Mouse (Mus musculus): ENCODE measurements at regions not wholly inside any gene's neighbourhood (a gene's known extent, or its start where the extent isn't known, plus 50 kb on each side); places are given as distances from the start of the nearest gene placed in this dataset.

- no peaks in the 10 kb centered on the region for H3K9me3 ChIP-seq (replicated peaks)
- no peak for DNase-seq (ENCODE audit: low spot score)
- WGBS, result 84% methylated on average over 3 of the region's 3 CpGs
- H3K36me3 ChIP-seq, result no peaks in the 10 kb centered on the region
- H3K27me3 ChIP-seq (ENCODE audit: low read depth, poor library complexity, severe bottlenecking), result no peaks in the 10 kb centered on the region
- no peak overlapping the region for H3K4me3 ChIP-seq
- H3K4me1 ChIP-seq, result no peaks in the 10 kb centered on the region
- no peak overlapping the region for H3K27ac ChIP-seq
Observed at GRCm38 (mm10) chr1:57579086-57579485, 172.2 kb upstream of the Tyw5 start.

GRCm38 (mm10) chr1:57593707-57594589 lies 180.0 kb upstream of the Spats2l start:
- H3K9me3 ChIP-seq (replicated peaks), result no peaks in the 10 kb centered on the region
- H3K4me1 ChIP-seq, result peaks cover 13% of the 10 kb centered on the region
- no peaks in the 10 kb centered on the region for H3K27me3 ChIP-seq (ENCODE audit: low read depth, poor library complexity, severe bottlenecking)
- no peak for DNase-seq (ENCODE audit: low spot score)
- 90% methylated on average over 7 of the region's 7 CpGs for WGBS
- H3K36me3 ChIP-seq, result no peaks in the 10 kb centered on the region
- no peak overlapping the region for H3K27ac ChIP-seq
- H3K4me3 ChIP-seq, result no peak overlapping the region

DNA sequence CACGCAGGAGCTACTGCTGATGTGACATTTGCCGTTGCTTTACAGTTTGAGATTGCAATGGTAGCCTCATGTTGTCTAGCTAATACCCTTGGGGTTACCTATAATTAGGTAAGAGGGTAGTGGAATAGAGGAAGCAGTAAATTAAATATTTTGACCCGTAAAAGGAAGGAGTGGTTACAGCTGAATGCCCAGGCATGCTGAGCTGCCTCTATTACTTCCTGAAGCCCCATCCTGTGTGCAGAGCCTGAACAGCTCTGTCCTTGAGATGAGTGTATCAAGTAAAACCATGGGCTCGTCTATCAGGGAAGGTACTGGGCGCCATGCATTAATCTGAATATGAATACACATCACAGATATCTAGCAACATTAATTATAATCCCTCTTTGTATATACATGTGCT lies 179.1 kb upstream of the Spats2l start:
- H3K27me3 ChIP-seq (ENCODE audit: low read depth, poor library complexity, severe bottlenecking), result no peaks in the 10 kb centered on the region
- H3K4me3 ChIP-seq, result no peak overlapping the region
- H3K36me3 ChIP-seq, result no peaks in the 10 kb centered on the region
- WGBS, result 71% methylated on average over 5 of the region's 5 CpGs
- H3K27ac ChIP-seq, result no peak overlapping the region
- DNase-seq (ENCODE audit: low spot score), result no peak
- H3K4me1 ChIP-seq, result peaks cover 13% of the 10 kb centered on the region
- no peaks in the 10 kb centered on the region for H3K9me3 ChIP-seq (replicated peaks)

DNA sequence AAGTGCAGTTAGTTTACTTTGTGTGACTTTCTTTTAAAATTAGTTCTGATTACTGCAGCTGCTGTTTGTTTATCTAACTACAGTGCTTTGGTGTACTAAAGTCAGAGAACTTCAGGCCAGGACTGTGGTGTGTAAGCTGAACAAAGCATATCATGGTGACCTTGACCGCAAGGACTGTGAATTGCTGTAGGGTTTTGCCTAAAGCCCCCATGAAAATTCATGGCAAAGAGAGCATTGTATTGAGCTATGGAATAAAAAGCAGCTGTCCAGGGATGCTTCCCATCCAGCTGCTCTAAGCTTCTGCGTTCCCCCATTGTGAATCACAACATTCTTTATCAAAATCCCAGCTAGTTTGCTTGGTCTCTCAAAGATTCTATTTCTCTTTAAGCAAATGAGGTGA lies 173.0 kb upstream of the Spats2l start:
- no peak for DNase-seq (ENCODE audit: low spot score)
- Histone ChIP-seq H3K4me1 (peaks cover 2% of the 10 kb centered on the region), H3K27ac (no peak overlapping the region), H3K27me3 (ENCODE audit: low read depth, poor library complexity, severe bottlenecking) (no peaks in the 10 kb centered on the region), H3K36me3 (no peaks in the 10 kb centered on the region), H3K4me3 (no peak overlapping the region), H3K9me3 (replicated peaks) (no peaks in the 10 kb centered on the region)
- WGBS, result 88% methylated on average over 2 of the region's 2 CpGs

DNA sequence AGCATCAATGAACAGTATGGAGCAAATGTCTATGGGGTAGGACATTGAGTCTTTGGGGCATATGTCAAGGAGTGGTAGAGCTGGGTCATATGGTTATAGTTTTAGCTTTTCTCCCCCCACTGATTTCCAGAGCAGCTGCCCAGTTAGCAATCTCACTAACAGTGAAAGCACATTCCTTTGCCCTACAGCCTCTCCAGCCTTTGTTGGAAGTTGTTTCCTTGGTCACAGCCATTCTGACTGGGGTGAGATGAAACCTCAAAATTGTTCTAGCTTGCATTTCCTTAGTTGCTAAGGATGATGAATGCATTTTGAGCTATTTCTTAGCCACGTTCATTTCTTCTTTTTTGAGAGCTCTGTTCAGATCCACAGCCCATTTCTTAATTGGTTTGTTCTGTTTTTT lies 168.4 kb upstream of the Spats2l start:
- Histone ChIP-seq H3K4me3 (no peak overlapping the region), H3K4me1 (peaks cover 21% of the 10 kb centered on the region), H3K36me3 (no peaks in the 10 kb centered on the region), H3K9me3 (replicated peaks) (no peaks in the 10 kb centered on the region), H3K27ac (no peak overlapping the region), H3K27me3 (ENCODE audit: low read depth, poor library complexity, severe bottlenecking) (no peaks in the 10 kb centered on the region)
- DNase-seq (ENCODE audit: low spot score), result no peak
- 89% methylated on average over 1 of the region's 1 CpGs for WGBS

DNA sequence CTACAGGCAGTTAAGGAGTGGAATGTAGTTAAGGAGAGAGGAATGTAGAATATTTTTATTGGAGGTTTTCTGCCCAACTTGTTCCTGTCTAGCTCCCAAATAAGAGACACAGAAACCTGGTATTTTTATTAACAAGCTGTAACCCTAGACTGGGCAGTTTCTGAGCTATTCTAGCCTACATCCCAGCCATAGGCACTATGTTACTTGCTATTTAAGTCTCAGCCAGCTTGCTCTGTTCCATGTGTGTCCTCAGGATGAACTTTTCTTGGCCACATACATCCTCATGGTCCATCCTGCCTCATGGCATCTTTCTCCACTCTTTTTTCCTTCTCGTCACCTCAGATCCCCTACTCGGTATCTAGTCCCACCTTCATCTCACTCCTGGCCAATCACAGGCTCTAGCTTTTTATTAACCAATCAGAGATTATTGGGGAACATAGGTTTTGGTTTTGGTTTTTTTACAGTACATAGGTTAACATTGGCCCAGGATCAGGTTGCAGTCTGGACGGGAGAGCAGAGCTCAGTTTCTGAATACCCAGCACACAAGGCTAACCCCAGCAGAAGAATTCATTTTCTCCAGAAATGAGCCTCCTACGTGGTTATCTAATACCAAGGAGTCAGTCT lies 167.8 kb upstream of the Spats2l start:
- Histone ChIP-seq H3K27me3 (ENCODE audit: low read depth, poor library complexity, severe bottlenecking) (no peaks in the 10 kb centered on the region), H3K36me3 (no peaks in the 10 kb centered on the region), H3K4me1 (peaks cover 21% of the 10 kb centered on the region), H3K27ac (no peak overlapping the region), H3K9me3 (replicated peaks) (no peaks in the 10 kb centered on the region), H3K4me3 (no peak overlapping the region)
- DNase-seq (ENCODE audit: low spot score), result no peak
- 64% methylated on average over 4 of the region's 4 CpGs for WGBS

- H3K27me3 ChIP-seq (ENCODE audit: low read depth, poor library complexity, severe bottlenecking), result no peaks in the 10 kb centered on the region
- no peaks in the 10 kb centered on the region for H3K36me3 ChIP-seq
- H3K27ac ChIP-seq, result no peak overlapping the region
Observed at GRCm38 (mm10) chr1:57607026-57607425, 166.9 kb upstream of the Spats2l start.

GRCm38 (mm10) chr1:57607626-57608422 lies 166.1 kb upstream of the Spats2l start:
- Histone ChIP-seq H3K4me3 (no peak overlapping the region), H3K9me3 (replicated peaks) (no peaks in the 10 kb centered on the region), H3K4me1 (peaks cover 21% of the 10 kb centered on the region), H3K36me3 (no peaks in the 10 kb centered on the region), H3K27ac (no peak overlapping the region), H3K27me3 (ENCODE audit: low read depth, poor library complexity, severe bottlenecking) (no peaks in the 10 kb centered on the region)
- no peak for DNase-seq (ENCODE audit: low spot score)
- 27% methylated on average over 12 of the region's 12 CpGs for WGBS

More at GRCm38 (mm10) chr1:57607026-57607425, 166.9 kb upstream of the Spats2l start:
- Histone ChIP-seq H3K4me3 (no peak overlapping the region), H3K4me1 (peaks cover 21% of the 10 kb centered on the region), H3K9me3 (replicated peaks) (no peaks in the 10 kb centered on the region)
- 78% methylated on average over 8 of the region's 8 CpGs for WGBS
- DNase-seq (ENCODE audit: low spot score), result no peak

DNA sequence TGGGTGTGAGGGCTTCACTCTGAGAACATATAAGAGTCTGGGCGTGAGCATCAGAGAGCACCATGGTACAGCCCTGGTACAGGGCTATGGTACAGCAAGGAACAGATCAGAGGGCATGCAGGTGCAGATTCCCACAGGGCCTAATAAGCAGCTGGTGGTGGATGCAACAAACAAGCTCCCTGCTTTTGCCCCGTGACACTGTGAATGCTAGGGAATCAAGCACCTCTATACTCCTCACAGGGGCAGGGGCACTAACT lies 165.6 kb upstream of the Spats2l start:
- WGBS, result 22% methylated on average over 2 of the region's 2 CpGs
- Histone ChIP-seq H3K27ac (no peak overlapping the region), H3K4me1 (peaks cover 25% of the 10 kb centered on the region), H3K27me3 (ENCODE audit: low read depth, poor library complexity, severe bottlenecking) (no peaks in the 10 kb centered on the region), H3K4me3 (no peak overlapping the region), H3K36me3 (no peaks in the 10 kb centered on the region), H3K9me3 (replicated peaks) (no peaks in the 10 kb centered on the region)
- no peak for DNase-seq (ENCODE audit: low spot score)

DNA sequence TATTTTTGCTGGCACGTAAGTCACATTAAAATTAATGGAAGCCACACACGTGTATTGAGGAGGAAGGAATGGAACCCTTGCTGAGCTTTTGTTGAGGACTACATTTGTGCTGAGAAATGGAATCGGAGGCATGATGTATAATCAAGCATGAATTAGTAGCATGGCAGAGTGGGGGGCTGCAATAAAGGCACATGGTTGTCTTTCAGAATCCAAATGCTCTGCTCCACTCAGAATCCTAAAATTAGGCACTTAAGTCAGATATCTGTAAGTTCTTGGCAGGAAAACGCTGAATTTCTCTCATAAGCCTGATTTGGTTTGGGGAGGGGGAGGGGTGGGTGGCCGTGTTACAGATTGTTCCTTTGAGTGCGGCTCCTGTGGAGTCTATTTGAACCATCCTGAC lies 164.7 kb upstream of the Spats2l start:
- H3K4me1 ChIP-seq, result peaks cover 27% of the 10 kb centered on the region
- no peaks in the 10 kb centered on the region for H3K27me3 ChIP-seq (ENCODE audit: low read depth, poor library complexity, severe bottlenecking)
- no peaks in the 10 kb centered on the region for H3K9me3 ChIP-seq (replicated peaks)
- DNase-seq (ENCODE audit: low spot score), result no peak
- no peak overlapping the region for H3K27ac ChIP-seq
- 56% methylated on average over 6 of the region's 6 CpGs for WGBS
- no peaks in the 10 kb centered on the region for H3K36me3 ChIP-seq
- H3K4me3 ChIP-seq, result no peak overlapping the region

DNA sequence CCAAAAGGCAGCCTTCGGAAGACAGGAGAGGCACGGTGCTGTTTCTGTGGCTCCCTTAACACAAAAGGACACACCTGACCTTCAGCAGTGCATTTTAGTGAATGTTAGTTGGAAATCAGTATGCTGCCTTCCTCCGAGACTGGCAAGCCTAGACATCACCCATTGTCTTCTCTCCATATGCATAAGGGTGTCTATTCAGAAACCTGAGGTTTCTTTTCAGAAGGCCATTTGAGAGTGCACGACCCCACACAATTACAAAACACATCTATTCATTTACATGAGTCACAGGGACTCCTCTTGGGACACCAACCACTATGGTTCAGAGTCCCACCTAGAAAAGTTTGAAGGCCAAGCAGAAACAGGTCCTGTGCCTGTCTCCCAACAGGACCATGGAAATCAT lies 161.8 kb upstream of the Spats2l start:
- no peak for DNase-seq (ENCODE audit: low spot score)
- H3K27me3 ChIP-seq (ENCODE audit: low read depth, poor library complexity, severe bottlenecking), result no peaks in the 10 kb centered on the region
- WGBS, result 85% methylated on average over 4 of the region's 4 CpGs

DNA sequence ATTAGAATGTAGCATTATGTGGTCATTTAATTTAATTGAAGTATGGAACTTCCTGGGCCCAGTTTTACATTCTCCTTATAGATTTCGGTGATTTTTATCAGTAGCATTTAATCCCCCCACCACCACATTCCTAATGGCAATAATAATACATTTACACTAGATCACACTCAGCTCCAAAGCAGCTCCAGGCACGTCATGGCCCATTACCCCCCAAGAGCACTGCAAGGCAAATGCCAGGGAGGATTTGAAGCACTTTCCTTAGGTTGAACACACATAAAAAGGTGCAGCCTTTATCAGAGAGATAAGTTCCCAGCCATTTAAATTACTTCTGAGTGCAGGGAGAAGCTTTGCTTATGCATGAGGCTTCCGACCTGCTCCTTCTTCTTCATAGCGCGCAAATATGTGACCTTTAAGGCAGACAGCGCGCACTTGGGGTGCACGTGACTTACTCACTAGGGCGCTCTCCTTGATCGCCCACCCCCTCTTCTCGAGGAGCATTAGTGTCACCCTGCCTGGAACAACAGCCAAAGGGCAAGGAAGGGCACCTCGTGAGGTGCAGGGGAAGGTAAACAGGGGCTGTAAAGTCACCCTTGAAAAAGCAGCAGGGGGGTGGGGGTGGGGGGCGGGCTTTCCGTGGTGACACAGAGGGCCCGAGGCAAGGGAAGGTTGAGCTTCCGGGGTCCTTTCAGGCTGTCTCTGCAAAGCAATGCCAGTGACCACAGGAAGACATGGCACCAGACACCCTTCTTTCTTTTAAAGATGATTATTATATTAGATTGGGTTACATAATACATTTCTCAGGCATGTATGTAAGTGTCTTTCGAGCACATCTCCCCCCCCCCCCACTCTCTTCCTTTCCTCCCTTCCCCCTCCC lies 160.8 kb upstream of the Spats2l start:
- Histone ChIP-seq H3K4me1 (peaks cover 13% of the 10 kb centered on the region), H3K4me3 (no peak overlapping the region; the same call in 1 of the 2 replicates), H3K36me3 (no peaks in the 10 kb centered on the region), H3K27me3 (ENCODE audit: low read depth, poor library complexity, severe bottlenecking) (no peaks in the 10 kb centered on the region), H3K27ac (peak overlapping the region; percentile 50; the same call in 1 of the 2 replicates), H3K9me3 (replicated peaks) (no peaks in the 10 kb centered on the region)
- 24% methylated on average over 16 of the region's 17 CpGs for WGBS
- DNase-seq (ENCODE audit: low spot score), result no peak

More for the DNA sequence above, 161.8 kb upstream of the Spats2l start:
- H3K4me1 ChIP-seq, result peaks cover 20% of the 10 kb centered on the region
- no peaks in the 10 kb centered on the region for H3K36me3 ChIP-seq
- H3K9me3 ChIP-seq (replicated peaks), result no peaks in the 10 kb centered on the region
- H3K4me3 ChIP-seq, result no peak overlapping the region
- H3K27ac ChIP-seq, result no peak overlapping the region

Measured in limb, embryonic 10.5 days (tissue).